Mouse (Mus musculus): Measurements from ENCODE around the gene Setd3. TPM values are rescaled to one million over a fixed set of nuclear protein-coding genes. Genes with fewer than 3 reads are reported as not detected.

Setd3 gene
- polyA plus RNA-seq, 1 experiment from 2014 or later = 72.6 TPM

DNA sequence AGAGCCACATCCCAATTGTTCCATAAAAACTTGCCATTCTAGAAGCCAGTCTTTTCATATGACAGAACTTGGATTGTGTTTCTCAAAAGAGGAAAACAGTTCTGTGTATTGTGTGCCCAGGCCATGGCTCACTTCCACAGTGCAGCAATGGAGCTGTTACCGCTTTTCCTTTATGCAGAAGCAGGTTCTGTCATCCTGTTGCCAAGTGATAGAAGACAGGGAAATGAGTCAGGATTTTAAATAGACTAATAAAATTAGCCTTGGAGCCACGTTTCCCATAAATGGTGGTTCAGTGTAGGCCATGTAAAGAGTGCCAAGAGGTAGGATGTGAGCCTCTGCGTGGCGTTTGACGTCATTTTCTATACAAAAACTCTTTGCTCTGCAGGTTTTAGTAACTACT is 14.8 kb upstream of the Setd3 start:
- peaks cover 99% of the 10 kb centered on the region for H3K36me3 ChIP-seq
- no peak for DNase-seq (ENCODE audit: low spot score)
- no peaks in the 10 kb centered on the region for H3K4me1 ChIP-seq
- H3K27ac ChIP-seq = no peak overlapping the region
- 92% methylated on average over 5 of the region's 5 CpGs for WGBS
- H3K4me3 ChIP-seq = no peak overlapping the region
- no peaks in the 10 kb centered on the region for H3K9me3 ChIP-seq
- H3K27me3 ChIP-seq (ENCODE audit: insufficient read depth, poor library complexity, severe bottlenecking) = no peaks in the 10 kb centered on the region

DNA sequence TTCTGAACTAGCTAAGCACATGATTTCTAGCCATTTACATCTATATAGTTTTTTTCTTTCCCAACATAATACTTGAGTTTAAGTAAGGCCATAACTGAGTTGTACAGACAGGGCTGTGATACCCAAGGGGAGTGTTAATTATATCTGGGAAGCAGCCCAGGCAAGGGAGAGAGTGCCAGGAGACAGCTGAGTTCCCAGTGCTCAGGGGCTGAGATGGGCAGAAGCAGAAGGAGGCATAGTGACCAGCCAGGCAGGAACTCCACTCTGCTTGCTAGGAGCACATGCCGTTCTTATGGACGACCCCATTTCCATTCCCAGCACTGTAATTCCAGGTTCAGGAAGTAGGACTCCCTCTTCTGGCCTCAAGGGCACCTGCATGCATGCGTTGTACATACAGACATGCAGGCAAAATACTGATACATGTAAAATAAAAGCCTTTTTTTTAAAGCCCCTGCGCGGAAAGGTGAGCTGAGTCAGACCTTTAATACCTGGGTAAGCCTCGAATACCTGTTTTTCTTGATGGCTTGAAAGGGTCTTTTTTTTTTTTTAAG is 8.5 kb upstream of the Setd3 start:
- H3K36me3 ChIP-seq = peaks cover 84% of the 10 kb centered on the region
- H3K4me1 ChIP-seq = no peaks in the 10 kb centered on the region
- no peak overlapping the region for H3K4me3 ChIP-seq
- no peak for DNase-seq (ENCODE audit: low spot score)
- WGBS = 89% methylated on average over 6 of the region's 6 CpGs
- H3K27me3 ChIP-seq (ENCODE audit: insufficient read depth, poor library complexity, severe bottlenecking) = no peaks in the 10 kb centered on the region
- H3K9me3 ChIP-seq = no peaks in the 10 kb centered on the region
- H3K27ac ChIP-seq = no peak overlapping the region

DNA sequence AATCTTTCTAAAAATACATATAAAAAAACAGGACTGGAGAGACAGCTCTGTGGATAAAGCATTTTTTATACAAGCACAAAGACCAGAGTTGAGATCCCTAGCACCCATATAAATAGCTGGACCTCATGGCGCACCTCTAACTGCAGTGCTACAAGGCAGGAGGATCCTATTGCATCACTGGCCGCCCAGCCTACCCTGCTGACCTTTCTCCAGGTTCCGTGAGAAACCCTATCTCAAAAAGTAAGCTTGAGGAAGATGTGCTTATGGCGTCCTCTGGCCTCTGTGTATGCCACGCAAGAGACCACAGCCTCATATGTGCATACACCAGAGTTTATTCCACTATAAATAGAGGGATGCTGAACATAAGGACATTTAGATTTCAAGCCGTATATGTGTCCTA is 2.6 kb upstream of the Setd3 start:
- WGBS = 91% methylated on average over 6 of the region's 6 CpGs

DNA sequence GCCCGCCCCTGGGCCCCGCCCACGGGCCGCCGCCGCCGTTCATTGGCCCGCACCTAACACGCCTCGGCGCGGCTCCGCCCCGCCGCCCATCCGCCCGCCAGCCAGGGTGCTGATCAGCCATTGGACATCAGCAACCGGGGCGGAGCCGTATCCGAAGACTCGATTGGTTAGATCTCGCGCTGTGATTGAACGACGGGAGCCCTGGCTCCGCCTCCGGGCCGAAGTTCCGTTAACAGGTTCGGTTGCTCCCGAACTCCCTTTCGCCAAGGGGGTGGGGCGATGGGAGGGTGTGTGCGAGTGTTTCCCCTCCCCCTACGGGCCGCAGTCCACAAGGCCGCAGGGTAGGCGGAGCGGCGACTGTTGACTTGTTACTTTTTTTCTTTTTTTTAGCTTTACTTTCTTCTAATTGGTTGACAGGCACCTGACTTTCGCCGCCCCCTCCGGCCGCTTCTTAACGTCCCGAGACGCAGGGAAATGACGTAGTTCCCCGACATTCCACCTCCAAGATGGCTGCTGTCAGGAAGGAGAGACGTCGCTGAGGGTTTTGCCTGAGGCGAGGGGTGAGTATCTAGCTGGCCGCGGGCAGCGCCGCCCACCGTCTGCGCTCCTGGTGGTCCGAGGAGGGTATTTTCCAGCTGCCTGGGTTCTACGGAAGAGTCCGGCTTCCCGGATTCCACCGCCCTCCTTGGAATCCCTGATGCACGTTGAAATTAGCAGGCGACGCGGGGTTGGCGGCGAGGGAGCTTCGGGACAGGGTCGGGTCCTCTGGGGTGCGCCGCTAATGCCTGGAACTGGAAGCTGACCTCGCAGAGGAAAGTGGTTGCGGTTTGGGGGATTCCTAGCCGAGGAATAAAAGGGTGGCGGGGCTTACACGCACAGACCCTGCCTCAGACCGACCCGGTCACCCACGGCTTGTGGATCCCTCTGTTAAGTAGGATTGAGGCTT is 480 bp upstream of the Setd3 start, which contains the start of gene Ccnk:
TSS of gene Ccnk (plus strand) at position 259 of the 946 bp plus-strand sequence.
- Histone ChIP-seq H3K9me3 (no peaks in the 10 kb centered on the region), H3K36me3 (peaks cover 24% of the 10 kb centered on the region), H3K4me3 (peak within 1 kb of the TSS; percentile 98), H3K27me3 (ENCODE audit: insufficient read depth, poor library complexity, severe bottlenecking) (no peaks in the 10 kb centered on the region), H3K27ac (peak within 1 kb of the TSS; percentile 96), H3K4me1 (peaks cover 32% of the 10 kb centered on the region)
- peak; percentile 100 for DNase-seq (ENCODE audit: low spot score)
- whole genome bisulfite sequencing = under 1% methylated on average over 82 of the region's 82 CpGs

More for the DNA sequence above, 2.6 kb upstream of the Setd3 start:
- no peaks in the 10 kb centered on the region for H3K27me3 ChIP-seq (ENCODE audit: insufficient read depth, poor library complexity, severe bottlenecking)
- DNase-seq (ENCODE audit: low spot score) = no peak
- peaks cover 37% of the 10 kb centered on the region for H3K36me3 ChIP-seq
- H3K27ac ChIP-seq = no peak overlapping the region
- no peaks in the 10 kb centered on the region for H3K9me3 ChIP-seq
- H3K4me3 ChIP-seq = no peak overlapping the region
- peaks cover 22% of the 10 kb centered on the region for H3K4me1 ChIP-seq

DNA sequence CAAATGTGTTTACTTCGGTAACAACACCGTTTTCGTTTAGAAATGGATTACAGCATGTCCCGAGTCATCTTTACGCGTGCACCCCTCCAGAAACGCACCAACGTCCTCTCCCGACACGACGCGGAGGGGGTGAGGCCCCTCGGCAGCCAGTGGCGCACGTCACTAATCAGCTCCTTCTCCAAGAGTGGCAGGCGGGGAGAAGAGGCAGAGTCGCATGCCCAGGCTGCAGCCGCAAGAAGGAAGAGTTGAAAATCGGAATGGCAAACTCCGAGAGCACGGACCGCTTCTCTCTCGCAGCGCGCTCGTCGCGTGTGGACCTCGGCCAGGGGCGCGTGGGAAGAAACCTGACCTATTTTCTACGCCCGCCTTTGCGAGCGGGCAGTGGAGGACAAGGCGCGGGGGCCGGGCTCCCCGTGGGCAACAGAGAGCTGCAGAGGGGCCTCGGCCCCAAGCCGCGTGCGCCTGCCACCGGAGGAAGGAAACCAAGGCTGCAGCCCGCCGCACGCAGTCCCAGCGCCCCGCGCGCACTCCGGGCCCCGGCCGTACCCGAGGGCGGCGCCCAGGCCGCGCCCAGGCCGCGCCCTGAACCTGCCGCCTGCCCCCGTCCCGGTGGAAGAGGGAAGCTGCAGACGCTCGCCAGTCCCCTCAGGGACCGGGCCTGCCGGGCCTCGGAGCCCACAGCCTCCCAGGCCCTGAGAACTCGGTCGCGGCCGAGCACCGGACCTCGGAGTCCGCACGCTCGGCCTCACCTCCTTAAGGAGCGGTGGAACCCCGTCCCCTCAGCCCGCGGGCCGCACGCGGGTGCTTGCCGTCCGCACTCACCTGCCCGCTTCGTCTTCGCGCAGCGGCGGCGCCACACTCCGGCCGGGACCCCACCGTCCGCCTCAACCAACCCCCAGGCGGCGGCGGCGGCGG is 526 bp downstream of the Setd3 start:
- Histone ChIP-seq H3K27me3 (ENCODE audit: insufficient read depth, poor library complexity, severe bottlenecking) (no peaks in the 10 kb centered on the region), H3K4me3 (peak overlapping the region; percentile 98), H3K36me3 (peaks cover 20% of the 10 kb centered on the region), H3K9me3 (no peaks in the 10 kb centered on the region), H3K4me1 (peaks cover 32% of the 10 kb centered on the region), H3K27ac (peak overlapping the region; percentile 96)
- peak; percentile 88 for DNase-seq (ENCODE audit: low spot score)
- WGBS = under 1% methylated on average over 94 of the region's 103 CpGs

DNA sequence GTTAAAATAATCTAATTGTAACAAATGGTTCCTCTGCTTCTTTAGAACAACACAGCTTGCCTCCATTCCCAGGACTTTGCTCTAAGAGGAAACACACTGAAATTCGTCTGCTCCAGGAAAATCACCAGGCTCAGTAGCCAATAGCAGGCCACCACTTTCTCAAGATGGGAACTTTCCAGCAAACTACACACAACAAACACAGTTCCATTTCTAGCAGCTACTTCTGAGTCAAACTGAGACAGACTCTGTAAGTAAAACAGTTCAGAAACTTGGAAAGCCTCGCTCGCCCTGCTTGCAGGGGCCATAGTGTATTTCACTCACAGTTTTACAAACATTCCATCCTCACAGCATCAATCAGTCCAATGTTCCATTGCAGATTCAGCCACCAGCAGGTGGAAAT is 2.7 kb downstream of the Setd3 start:
- 75% methylated on average over 3 of the region's 3 CpGs for WGBS
- Histone ChIP-seq H3K4me3 (no peak overlapping the region), H3K36me3 (0 out of 2 replicates have a peak, but pooled peaks cover 2% of the 10 kb centered on the region), H3K27me3 (ENCODE audit: insufficient read depth, poor library complexity, severe bottlenecking) (no peaks in the 10 kb centered on the region), H3K4me1 (peaks cover 32% of the 10 kb centered on the region), H3K27ac (no peak overlapping the region), H3K9me3 (no peaks in the 10 kb centered on the region)
- no peak for DNase-seq (ENCODE audit: low spot score)

DNA sequence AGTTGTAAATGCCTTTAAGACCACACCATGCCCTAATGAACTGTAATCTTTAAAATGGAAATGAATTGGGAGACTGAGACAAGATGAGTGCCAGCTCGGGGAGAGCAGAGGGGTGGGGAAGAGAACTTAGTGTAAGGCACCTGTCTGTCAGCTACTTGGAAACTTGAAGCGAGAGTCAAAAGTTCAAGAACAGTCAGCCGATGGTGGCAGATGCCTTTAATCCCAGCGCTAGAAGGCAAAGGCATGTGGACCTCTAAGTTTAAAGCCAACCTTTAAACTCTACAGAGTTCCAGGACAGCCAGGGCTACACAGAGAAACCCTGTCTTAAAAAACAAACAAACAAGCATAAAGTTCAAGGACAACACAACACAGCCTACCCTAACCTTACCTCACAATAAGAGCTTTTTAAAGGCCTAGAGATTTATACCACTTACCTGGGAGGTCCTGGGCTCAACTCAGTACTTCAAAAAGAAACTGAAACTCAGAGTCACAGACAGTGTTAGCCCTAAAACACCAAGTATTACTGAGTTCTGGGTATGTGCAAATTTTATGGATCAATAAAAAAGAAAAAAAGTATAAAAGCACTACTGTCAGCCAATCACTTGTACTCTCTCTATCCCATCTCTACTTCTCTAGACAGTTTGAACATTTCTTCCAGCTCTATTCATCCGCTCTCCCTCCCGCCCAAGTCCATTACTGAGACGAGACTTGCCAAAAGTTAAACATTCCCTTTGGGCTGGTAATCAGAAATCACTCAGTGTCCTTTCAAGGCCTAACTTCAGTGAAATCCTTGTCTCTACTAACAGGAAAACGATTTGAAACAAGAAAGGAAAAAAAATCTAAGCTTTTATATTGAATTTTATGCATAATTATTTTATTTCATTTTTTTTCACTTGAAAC is 4.3 kb downstream of the Setd3 start:
- Histone ChIP-seq H3K4me1 (peaks cover 25% of the 10 kb centered on the region), H3K36me3 (0 out of 2 replicates have a peak, but pooled peaks cover 2% of the 10 kb centered on the region), H3K27me3 (ENCODE audit: insufficient read depth, poor library complexity, severe bottlenecking) (no peaks in the 10 kb centered on the region), H3K4me3 (no peak overlapping the region), H3K27ac (no peak overlapping the region), H3K9me3 (no peaks in the 10 kb centered on the region)
- DNase-seq (ENCODE audit: low spot score) = no peak
- 71% methylated on average over 8 of the region's 8 CpGs for WGBS

DNA sequence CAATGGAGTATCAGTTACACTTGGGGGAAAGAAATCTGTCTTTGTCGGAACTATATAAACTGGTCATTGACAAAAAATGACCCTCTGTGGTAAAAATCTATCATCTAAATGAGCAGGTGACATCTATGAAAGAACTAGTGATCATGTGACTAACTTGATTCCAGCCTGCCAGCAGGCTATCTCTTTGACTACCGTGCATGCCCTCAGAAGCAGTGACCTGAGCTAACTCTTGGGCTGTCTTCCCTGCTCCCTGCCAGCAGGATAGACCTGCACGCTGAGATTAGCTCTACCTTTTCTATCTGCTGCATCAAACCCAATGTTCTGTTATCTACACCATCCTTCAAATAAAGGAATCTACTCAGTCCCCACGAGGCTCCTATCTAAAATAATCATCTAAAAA is 6.5 kb downstream of the Setd3 start:
- Histone ChIP-seq H3K4me3 (no peak overlapping the region), H3K4me1 (peaks cover 25% of the 10 kb centered on the region), H3K27me3 (ENCODE audit: insufficient read depth, poor library complexity, severe bottlenecking) (no peaks in the 10 kb centered on the region), H3K36me3 (0 out of 2 replicates have a peak, but pooled peaks cover 2% of the 10 kb centered on the region), H3K9me3 (no peaks in the 10 kb centered on the region), H3K27ac (no peak overlapping the region)
- no peak for DNase-seq (ENCODE audit: low spot score)
- WGBS = 65% methylated on average over 4 of the region's 4 CpGs

DNA sequence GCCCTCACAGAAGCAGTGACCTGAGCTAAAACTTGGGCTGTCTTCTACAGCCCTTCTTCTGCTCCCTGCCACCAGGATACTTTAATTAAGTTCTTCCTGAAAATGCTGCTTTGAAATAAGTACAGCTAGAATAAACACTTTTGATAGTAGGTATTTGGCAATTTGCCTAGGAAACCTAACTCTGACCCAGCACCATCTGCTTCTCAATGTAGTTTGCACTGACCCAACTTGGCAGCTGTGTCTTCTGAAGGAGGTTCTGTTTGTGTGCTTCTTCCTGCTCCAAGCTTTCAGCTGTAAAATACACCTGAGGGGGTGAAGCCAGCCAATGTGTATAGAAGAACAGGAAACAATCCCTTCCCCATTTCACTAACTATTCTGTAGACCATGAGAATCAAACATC is 7.8 kb downstream of the Setd3 start:
- Histone ChIP-seq H3K27ac (no peak overlapping the region), H3K27me3 (ENCODE audit: insufficient read depth, poor library complexity, severe bottlenecking) (no peaks in the 10 kb centered on the region), H3K9me3 (no peaks in the 10 kb centered on the region), H3K4me1 (peaks cover 15% of the 10 kb centered on the region), H3K36me3 (no peaks in the 10 kb centered on the region), H3K4me3 (no peak overlapping the region)
- DNase-seq (ENCODE audit: low spot score) = no peak

DNA sequence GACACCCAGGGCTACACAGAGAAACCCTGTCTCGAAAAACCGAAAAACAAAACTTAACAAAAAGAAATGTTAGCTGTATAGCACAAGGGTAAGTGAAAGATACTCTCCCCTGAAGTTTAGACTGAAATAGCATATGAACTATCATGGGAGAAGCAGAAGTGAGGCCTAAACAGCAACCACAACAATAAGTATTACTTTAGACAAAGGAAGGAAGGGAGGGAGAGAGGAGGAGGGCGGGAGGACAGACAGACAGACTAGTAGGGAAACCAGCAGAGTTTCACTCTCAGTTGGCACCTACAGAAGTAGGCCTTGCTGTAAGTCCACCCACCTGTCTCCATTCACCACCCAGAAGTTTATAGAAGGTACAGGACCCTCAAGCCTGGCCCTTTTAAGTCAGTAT is 8.6 kb downstream of the Setd3 start:
- Histone ChIP-seq H3K27me3 (ENCODE audit: insufficient read depth, poor library complexity, severe bottlenecking) (no peaks in the 10 kb centered on the region), H3K4me3 (no peak overlapping the region), H3K9me3 (no peaks in the 10 kb centered on the region), H3K27ac (no peak overlapping the region), H3K4me1 (peaks cover 13% of the 10 kb centered on the region), H3K36me3 (no peaks in the 10 kb centered on the region)
- WGBS = 81% methylated on average over 3 of the region's 3 CpGs
- DNase-seq (ENCODE audit: low spot score) = no peak

DNA sequence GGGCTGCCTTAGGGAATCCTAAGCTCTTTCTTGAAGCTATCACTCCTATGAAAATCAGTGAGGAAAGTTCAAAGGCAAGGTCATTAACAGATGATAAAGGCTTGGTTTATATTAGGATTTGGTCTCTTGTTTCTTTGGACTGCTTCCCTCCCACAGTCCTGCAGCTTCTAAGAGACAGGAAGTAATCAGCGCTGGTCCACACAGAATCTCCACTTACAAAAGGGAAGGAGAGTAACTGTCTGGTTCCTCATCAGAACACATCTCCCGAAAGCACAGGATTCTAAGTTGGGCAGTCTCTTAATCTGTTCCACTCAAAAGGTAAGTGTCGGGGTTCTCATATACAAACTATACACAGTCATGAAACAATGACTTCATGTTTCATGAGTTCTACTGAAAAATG is 10.2 kb downstream of the Setd3 start:
- WGBS = 73% methylated on average over 3 of the region's 3 CpGs
- Histone ChIP-seq H3K9me3 (no peaks in the 10 kb centered on the region), H3K36me3 (peaks cover 6% of the 10 kb centered on the region; the same call in 1 of the 2 replicates), H3K4me3 (no peak overlapping the region), H3K27ac (no peak overlapping the region), H3K27me3 (ENCODE audit: insufficient read depth, poor library complexity, severe bottlenecking) (no peaks in the 10 kb centered on the region), H3K4me1 (peaks cover 8% of the 10 kb centered on the region)
- DNase-seq (ENCODE audit: low spot score) = no peak

DNA sequence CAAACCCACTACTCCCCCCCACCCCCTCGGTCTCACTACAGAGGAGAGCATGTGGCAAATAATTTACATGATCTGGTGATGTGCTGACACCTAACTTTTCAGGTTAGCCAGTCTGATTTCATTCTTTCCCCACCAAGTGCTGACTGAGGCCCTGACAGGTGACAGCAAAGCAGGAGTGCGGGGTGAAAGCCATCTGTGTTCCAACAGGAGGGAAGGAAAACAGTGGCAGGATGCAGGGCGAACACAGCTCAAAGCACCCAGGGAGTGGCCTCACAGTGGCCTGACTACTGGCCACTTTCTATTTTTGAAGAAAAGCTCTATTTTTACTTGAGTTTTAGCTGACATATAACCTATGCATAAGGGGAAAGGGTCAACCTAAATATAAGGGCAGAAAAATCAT is 15.4 kb downstream of the Setd3 start:
- peaks cover 47% of the 10 kb centered on the region for H3K36me3 ChIP-seq

More for the DNA sequence above, 15.4 kb downstream of the Setd3 start:
- Histone ChIP-seq H3K9me3 (no peaks in the 10 kb centered on the region), H3K4me3 (no peak overlapping the region), H3K27me3 (ENCODE audit: insufficient read depth, poor library complexity, severe bottlenecking) (no peaks in the 10 kb centered on the region), H3K27ac (no peak overlapping the region), H3K4me1 (peaks cover 4% of the 10 kb centered on the region; the same call in 1 of the 2 replicates)
- no peak for DNase-seq (ENCODE audit: low spot score)
- 85% methylated on average over 3 of the region's 3 CpGs for WGBS
